Mouse (Mus musculus) midbrain, embryonic 13.5 days (tissue): ENCODE measurements at regions not wholly inside any gene's neighbourhood (a gene's known extent, or its start where the extent isn't known, plus 50 kb on each side); places are given as distances from the start of the nearest gene placed in this dataset.

ENCODE experiments used
- ATAC-seq: fragments of 200-750 bp; cut with Nextera tagmentation; 2 replicates; pipeline ENCODE4 v1.8.0; 2017; ENCODE audit warnings: mild to moderate bottlenecking, moderate TSS enrichment, moderate library complexity
- H3K27ac ChIP-seq: fragments of 300-500 bp; sonication (generic); 2 replicates; pipeline ENCODE4 v1.5.1; 2015; ENCODE audit warnings: inconsistent platforms, mild to moderate bottlenecking, moderate library complexity
- H3K27me3 ChIP-seq: fragments of 300-500 bp; sonication (generic); 2 replicates; pipeline ENCODE4 v1.6.1; 2015; ENCODE audit warnings: mild to moderate bottlenecking, inconsistent platforms
- H3K36me3 ChIP-seq: fragments of 300-500 bp; sonication (generic); 2 replicates; pipeline ENCODE4 v1.6.1; 2015; ENCODE audit warnings: mild to moderate bottlenecking, inconsistent platforms
- H3K4me1 ChIP-seq: fragments of 300-500 bp; sonication (generic); replicated peaks from 2 replicates; pipeline ENCODE4 v1.6.1; 2015; ENCODE audit warnings: inconsistent platforms
- H3K4me2 ChIP-seq: fragments of 300-500 bp; sonication (generic); replicated peaks from 2 replicates; pipeline ENCODE4 v1.6.1; 2015; ENCODE audit warnings: moderate library complexity, mild to moderate bottlenecking, inconsistent platforms
- H3K4me3 ChIP-seq: fragments of 300-500 bp; sonication (generic); replicated peaks from 2 replicates; pipeline ENCODE4 v1.5.1; 2015; ENCODE audit warnings: mild to moderate bottlenecking, inconsistent platforms
- H3K9ac ChIP-seq: fragments of 300-500 bp; sonication (generic); replicated peaks from 2 replicates; pipeline ENCODE4 v1.6.1; 2015; ENCODE audit warnings: mild to moderate bottlenecking, inconsistent platforms
- H3K9me3 ChIP-seq: fragments of 300-500 bp; sonication (generic); 2 replicates; pipeline ENCODE4 v1.6.1; 2016; ENCODE audit warnings: mild to moderate bottlenecking, inconsistent platforms
- WGBS: fragments of 180-500 bp; shearing (Covaris S2); methylation state at CpG from one replicate; pipeline ENCODE4 v1.1.7; 2015; 5-methylcytosine and 5-hydroxymethylcytosine counted together

DNA sequence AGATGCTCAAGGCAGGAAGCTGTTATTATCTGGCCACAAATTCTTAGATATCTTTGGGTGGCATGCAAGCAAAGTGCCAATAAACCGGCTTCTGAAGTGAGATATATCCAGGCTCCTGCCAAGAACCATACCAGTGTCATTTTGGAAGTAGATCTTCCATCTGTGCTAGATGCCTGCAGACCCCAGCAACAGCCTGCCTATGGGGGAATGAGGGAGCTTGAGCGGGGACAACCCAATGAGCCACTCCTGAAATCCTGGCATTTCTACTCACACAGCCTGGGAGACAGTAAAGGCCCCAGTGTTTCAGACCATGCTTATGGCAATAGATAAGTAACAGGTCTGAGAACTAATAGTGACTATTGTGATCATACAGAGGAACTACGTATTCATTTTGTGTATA, 109.3 kb upstream of the Smad1 start:
- WGBS, result 96% methylated on average over 3 of the region's 3 CpGs
- Histone ChIP-seq H3K4me1 (no peaks in the 10 kb centered on the region), H3K27ac (no peak overlapping the region), H3K4me3 (no peak overlapping the region), H3K9me3 (no peaks in the 10 kb centered on the region; the same call in 1 of the 2 replicates), H3K27me3 (no peaks in the 10 kb centered on the region), H3K9ac (no peak overlapping the region), H3K36me3 (no peaks in the 10 kb centered on the region), H3K4me2 (no peak overlapping the region)
- ATAC-seq, result no peak

DNA sequence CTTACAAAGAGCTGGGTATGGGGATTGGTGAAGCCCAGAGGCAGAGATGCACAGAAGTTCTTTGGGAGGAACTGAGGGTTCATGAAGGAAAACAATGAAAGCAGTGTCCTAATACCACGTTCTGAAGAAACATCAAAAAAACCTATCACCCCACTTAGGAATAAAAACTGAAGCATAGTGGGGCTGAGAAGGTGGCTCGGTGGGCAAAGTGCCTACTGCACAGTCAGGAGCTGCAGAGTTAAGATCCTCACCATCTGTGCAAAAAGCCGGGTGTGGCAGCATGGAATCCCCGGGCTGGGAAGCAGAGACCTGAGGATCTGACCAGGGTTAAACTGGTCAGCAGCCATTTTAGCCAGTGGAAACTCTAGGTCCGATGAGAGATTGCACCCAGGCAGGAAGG, 106.1 kb upstream of the Smad1 start:
- no peaks in the 10 kb centered on the region for H3K9me3 ChIP-seq
- H3K9ac ChIP-seq, result no peak overlapping the region
- H3K27ac ChIP-seq, result no peak overlapping the region
- H3K27me3 ChIP-seq, result no peaks in the 10 kb centered on the region
- no peaks in the 10 kb centered on the region for H3K4me1 ChIP-seq
- no peak for ATAC-seq
- H3K4me3 ChIP-seq, result no peak overlapping the region
- H3K4me2 ChIP-seq, result no peak overlapping the region
- no peaks in the 10 kb centered on the region for H3K36me3 ChIP-seq
- 78% methylated on average over 5 of the region's 5 CpGs for WGBS

DNA sequence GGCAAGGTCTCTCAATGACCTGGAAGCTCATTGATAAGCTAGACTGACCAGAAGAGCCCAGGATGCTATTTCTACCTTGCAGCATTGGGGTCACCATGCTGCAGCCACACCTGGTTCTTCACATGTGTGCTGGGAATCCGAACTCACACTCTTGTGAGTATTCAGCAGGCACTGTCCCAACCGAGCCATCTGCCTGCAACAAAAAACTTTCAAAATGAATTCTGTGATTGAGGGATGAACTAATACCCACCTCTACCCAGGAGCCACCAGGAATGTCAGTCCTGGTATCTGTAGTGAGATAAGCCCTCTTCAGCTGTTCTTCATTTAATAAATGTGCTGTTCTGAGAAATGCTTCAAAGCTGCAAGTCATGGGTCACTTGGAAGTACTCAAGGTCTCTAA, 104.6 kb upstream of the Smad1 start:
- no peaks in the 10 kb centered on the region for H3K9me3 ChIP-seq
- WGBS, result 90% methylated on average over 2 of the region's 2 CpGs
- H3K36me3 ChIP-seq, result no peaks in the 10 kb centered on the region
- no peaks in the 10 kb centered on the region for H3K27me3 ChIP-seq
- no peaks in the 10 kb centered on the region for H3K4me1 ChIP-seq
- no peak overlapping the region for H3K27ac ChIP-seq
- H3K4me2 ChIP-seq, result no peak overlapping the region
- no peak for ATAC-seq
- H3K9ac ChIP-seq, result no peak overlapping the region
- no peak overlapping the region for H3K4me3 ChIP-seq

DNA sequence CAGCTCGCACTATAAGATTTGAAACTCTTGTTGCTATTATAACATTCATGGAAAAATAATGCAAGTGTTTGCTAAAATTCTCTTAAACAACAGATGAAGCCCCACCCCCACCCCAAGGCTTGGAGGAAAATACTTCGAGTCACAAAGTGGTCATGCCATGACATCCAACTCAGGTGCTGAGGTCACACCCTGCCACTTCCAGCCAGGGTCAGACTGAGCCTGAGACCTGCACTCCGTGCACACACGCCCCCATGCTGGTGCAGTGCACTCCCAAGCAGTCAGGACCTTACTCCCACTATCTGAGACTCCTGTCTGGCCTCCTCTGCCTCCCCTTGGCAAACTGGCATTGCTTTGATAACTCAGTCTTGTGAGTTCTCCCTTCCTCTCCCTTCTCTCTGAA, 102.7 kb upstream of the Smad1 start:
- Histone ChIP-seq H3K27ac (no peak overlapping the region), H3K4me2 (no peak overlapping the region), H3K36me3 (no peaks in the 10 kb centered on the region), H3K4me3 (no peak overlapping the region), H3K9me3 (no peaks in the 10 kb centered on the region), H3K9ac (no peak overlapping the region), H3K27me3 (no peaks in the 10 kb centered on the region), H3K4me1 (peaks cover 4% of the 10 kb centered on the region; the same call in 1 of the 2 replicates)
- 79% methylated on average over 4 of the region's 4 CpGs for WGBS
- no peak for ATAC-seq

DNA sequence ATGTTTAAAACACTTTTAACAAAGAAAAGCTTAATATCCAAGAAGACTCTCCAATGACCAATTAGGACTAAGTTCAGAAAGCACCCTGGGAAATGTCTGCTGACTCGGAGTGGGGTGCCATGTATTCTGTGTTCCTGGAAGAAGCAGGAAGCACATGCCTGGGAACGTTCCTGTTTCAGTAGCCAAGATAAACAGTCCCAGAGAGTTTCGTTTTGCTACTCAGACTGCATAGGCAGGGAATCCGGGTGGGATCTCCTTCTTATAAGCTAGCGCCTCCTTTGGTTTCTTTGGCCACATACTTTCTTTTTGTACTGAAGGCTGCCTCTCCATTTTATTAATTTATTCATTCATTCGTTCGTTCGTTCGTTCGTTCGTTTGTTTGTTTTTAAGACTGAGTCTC, 101.9 kb upstream of the Smad1 start:
- Histone ChIP-seq H3K27me3 (no peaks in the 10 kb centered on the region), H3K4me1 (peaks cover 4% of the 10 kb centered on the region; the same call in 1 of the 2 replicates), H3K27ac (no peak overlapping the region), H3K9me3 (no peaks in the 10 kb centered on the region), H3K36me3 (no peaks in the 10 kb centered on the region), H3K4me3 (no peak overlapping the region), H3K9ac (no peak overlapping the region), H3K4me2 (no peak overlapping the region)
- no peak for ATAC-seq
- 90% methylated on average over 11 of the region's 11 CpGs for WGBS

DNA sequence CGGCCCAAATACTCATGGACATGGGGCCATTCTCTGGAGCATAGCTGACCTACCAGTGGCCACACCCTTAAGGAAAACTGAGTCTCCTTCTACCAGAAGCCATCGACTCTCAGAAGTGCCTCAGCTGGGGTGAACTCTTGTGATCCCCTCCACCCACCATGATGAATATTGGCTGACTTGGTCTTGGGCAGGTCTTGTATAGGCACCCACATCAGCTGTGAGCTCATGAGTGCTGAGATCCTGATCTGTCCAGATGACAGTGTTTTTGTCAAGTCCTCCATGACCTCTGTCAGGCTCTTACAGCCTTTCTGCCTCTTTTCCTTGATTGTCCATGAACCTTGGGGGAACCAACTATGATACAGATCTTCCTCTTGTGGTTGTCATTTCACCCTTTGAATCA, 99.9 kb upstream of the Smad1 start:
- no peak for ATAC-seq

DNA sequence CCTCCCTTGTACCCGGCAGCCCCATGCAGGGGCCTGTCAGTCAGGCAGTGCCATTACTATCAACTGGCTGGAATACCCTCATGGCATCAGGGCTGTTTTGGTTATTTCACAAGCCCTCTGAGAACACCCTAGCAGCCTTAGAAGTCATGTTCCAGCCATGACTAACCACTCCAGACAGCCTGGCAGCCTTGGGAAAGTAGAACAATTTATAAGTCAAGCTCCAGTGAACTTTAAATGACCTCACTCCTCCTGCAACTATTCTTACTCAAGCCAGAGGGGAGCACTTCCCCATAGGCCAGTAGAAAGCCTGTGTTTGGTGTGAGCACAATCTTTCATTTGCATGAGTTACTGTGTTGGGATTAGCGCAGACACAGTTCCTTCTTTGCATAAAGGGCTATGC, 99.3 kb upstream of the Smad1 start:
- Histone ChIP-seq H3K9me3 (no peaks in the 10 kb centered on the region), H3K9ac (no peak overlapping the region), H3K4me1 (peaks cover 4% of the 10 kb centered on the region; the same call in 1 of the 2 replicates), H3K36me3 (no peaks in the 10 kb centered on the region), H3K4me2 (no peak overlapping the region), H3K4me3 (no peak overlapping the region), H3K27me3 (no peaks in the 10 kb centered on the region), H3K27ac (no peak overlapping the region)
- ATAC-seq, result no peak
- WGBS, result 57% methylated on average over 2 of the region's 2 CpGs

More for the DNA sequence above, 99.9 kb upstream of the Smad1 start:
- no peaks in the 10 kb centered on the region for H3K9me3 ChIP-seq
- no peak overlapping the region for H3K9ac ChIP-seq
- H3K4me2 ChIP-seq, result no peak overlapping the region
- H3K4me1 ChIP-seq, result peaks cover 4% of the 10 kb centered on the region; the same call in 1 of the 2 replicates
- no peak overlapping the region for H3K27ac ChIP-seq
- H3K27me3 ChIP-seq, result no peaks in the 10 kb centered on the region
- no peaks in the 10 kb centered on the region for H3K36me3 ChIP-seq
- 84% methylated on average over 2 of the region's 2 CpGs for WGBS
- no peak overlapping the region for H3K4me3 ChIP-seq

DNA sequence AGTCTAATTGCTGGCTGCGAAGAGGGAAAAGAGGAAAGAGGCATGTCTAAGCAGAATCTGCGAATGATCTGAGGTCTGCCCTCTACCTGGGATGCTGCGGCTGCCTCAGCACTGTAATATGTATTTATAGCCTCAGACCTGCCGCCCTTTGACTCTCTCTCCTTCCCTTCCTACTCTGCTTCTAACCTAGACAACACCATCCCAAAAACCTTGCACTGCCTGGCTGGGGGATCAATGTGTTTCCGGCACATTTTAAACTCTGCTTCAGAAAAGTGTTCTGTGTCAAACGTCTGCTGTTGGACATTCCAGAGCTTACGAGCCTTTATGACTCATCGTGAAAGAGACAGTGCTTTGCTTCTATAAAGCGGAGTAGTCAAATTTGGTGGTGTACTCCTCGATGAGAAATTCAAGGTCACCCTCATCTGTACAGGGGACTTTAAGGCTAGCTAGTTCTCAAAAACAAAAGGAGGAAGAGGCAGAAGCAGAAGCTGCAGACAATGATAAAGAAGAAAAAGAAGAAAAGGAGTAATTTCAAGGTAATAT, 91.9 kb upstream of the Smad1 start:
- ATAC-seq, result no peak
- H3K4me1 ChIP-seq, result peaks cover 4% of the 10 kb centered on the region; the same call in 1 of the 2 replicates
- 70% methylated on average over 10 of the region's 10 CpGs for WGBS
- no peaks in the 10 kb centered on the region for H3K9me3 ChIP-seq
- no peak overlapping the region for H3K27ac ChIP-seq
- H3K4me2 ChIP-seq, result no peak overlapping the region
- no peaks in the 10 kb centered on the region for H3K36me3 ChIP-seq
- no peak overlapping the region for H3K4me3 ChIP-seq
- no peaks in the 10 kb centered on the region for H3K27me3 ChIP-seq
- H3K9ac ChIP-seq, result no peak overlapping the region

DNA sequence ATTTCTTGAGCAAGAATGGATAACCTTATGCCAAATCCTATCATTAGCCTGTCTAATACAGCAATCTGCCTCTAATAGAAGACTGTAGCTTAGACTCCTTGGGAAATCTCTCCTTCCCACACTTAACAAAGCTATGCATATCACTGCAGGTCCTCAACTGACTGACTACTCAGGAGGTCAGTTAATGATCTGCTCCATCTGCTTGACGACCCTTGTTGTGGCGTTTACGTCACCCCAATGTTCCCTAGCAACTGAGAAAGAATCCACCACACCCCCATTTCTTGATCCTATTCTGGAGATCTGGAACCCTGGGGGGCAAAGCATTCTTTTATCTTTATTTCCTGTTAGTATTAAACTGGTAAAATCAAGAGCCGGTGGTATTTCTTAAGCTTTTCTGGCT, 91.4 kb upstream of the Smad1 start:
- Histone ChIP-seq H3K9ac (no peak overlapping the region), H3K4me2 (no peak overlapping the region), H3K27ac (no peak overlapping the region), H3K4me1 (peaks cover 4% of the 10 kb centered on the region; the same call in 1 of the 2 replicates), H3K4me3 (no peak overlapping the region), H3K9me3 (no peaks in the 10 kb centered on the region), H3K36me3 (no peaks in the 10 kb centered on the region), H3K27me3 (no peaks in the 10 kb centered on the region)
- WGBS, result 9% methylated on average over 4 of the region's 4 CpGs
- no peak for ATAC-seq

DNA sequence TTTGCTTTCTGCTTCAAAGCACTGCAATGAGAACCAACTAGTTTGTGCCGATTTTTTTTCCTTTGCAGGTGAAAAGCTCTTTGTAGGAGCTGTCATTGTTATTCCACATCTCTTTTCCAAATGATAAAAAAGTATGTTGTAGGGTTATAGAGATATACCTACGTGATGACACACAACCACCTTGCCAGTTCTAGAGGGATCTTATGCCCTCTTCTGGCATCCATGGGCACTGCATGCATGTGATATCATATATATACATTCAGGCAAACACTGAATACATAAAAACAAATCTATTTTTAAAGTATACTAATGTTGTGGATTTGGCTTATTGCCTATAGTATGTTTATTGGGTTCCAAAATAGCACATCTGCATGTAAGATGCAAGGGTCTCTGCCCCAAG, 89.5 kb upstream of the Smad1 start:
- no peak overlapping the region for H3K9ac ChIP-seq
- peaks cover 4% of the 10 kb centered on the region; the same call in 1 of the 2 replicates for H3K4me1 ChIP-seq
- H3K4me3 ChIP-seq, result no peak overlapping the region
- no peak for ATAC-seq
- H3K36me3 ChIP-seq, result no peaks in the 10 kb centered on the region
- no peaks in the 10 kb centered on the region for H3K9me3 ChIP-seq
- no peak overlapping the region for H3K27ac ChIP-seq
- no peak overlapping the region for H3K4me2 ChIP-seq
- WGBS, result 64% methylated on average over 2 of the region's 2 CpGs
- no peaks in the 10 kb centered on the region for H3K27me3 ChIP-seq

DNA sequence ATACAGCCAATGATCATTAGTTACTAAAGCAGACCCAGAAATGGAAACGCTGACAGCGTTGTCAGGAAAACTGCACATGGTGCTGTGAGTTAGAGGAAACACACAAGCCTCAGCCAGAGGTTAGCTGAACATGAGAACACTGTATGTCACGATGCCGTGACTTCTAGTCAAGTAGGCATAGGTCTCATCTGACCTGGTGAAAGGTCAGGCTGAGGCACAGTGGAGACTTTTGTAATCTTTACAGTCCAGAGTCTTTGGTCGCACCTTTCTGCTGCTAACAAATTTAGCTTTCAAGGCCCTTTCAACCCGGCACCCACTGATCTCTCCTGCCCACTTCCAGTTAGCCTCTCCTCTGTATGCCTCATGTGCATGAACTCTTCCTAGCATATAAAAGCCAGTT, 88.3 kb upstream of the Smad1 start:
- no peaks in the 10 kb centered on the region for H3K36me3 ChIP-seq
- WGBS, result 87% methylated on average over 6 of the region's 6 CpGs
- no peaks in the 10 kb centered on the region for H3K27me3 ChIP-seq
- H3K4me3 ChIP-seq, result no peak overlapping the region
- no peak for ATAC-seq
- no peak overlapping the region for H3K27ac ChIP-seq
- no peak overlapping the region for H3K4me2 ChIP-seq
- peaks cover 4% of the 10 kb centered on the region; the same call in 1 of the 2 replicates for H3K4me1 ChIP-seq
- no peaks in the 10 kb centered on the region for H3K9me3 ChIP-seq
- H3K9ac ChIP-seq, result no peak overlapping the region

DNA sequence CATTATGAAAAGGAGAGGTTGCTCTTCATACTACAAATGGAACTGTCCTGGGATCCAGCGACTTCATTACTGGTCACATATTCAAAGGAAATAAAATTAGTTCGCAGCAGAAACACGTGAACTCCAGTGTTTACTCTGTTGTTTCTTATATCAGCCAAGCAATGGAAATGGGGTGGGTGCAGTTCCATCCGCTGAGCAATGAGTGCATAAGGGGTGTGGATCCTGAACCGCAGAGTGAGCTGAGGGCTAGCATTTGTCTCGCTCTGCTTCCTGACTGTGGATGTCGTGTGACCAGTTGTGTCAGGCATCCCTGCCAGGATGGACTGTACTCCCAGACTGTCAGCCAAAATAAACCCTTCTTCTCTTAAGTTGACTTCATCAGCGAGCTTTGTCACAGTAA, 80.0 kb upstream of the Smad1 start:
- Histone ChIP-seq H3K9me3 (no peaks in the 10 kb centered on the region), H3K9ac (no peak overlapping the region), H3K27me3 (no peaks in the 10 kb centered on the region), H3K4me1 (no peaks in the 10 kb centered on the region; the same call in 1 of the 2 replicates), H3K36me3 (no peaks in the 10 kb centered on the region), H3K4me3 (no peak overlapping the region), H3K4me2 (no peak overlapping the region), H3K27ac (no peak overlapping the region)
- WGBS, result 93% methylated on average over 8 of the region's 8 CpGs
- ATAC-seq, result no peak

DNA sequence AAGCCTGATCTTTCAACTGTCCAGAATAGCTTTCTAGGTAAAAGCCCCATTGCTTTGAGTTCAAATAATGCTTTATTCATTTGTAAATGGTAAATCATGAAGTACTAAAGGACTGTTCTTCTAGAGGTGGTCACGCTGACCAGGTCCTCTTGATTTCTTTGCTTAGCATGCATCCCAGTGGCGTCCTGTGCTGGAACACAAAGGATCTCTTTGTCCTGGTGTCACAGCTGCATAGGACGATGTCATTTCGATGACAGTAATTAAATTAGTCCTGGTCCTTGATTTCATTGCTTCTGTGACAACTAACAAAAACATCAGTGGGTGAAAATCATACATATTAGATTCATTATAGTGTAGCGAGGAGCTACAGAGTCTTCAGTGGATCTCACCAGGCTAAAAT, 76.7 kb upstream of the Smad1 start:
- no peak overlapping the region for H3K4me3 ChIP-seq
- H3K4me2 ChIP-seq, result no peak overlapping the region
- no peaks in the 10 kb centered on the region for H3K9me3 ChIP-seq
- no peak overlapping the region for H3K27ac ChIP-seq
- no peaks in the 10 kb centered on the region; the same call in 1 of the 2 replicates for H3K4me1 ChIP-seq
- WGBS, result 47% methylated on average over 5 of the region's 5 CpGs
- no peaks in the 10 kb centered on the region for H3K36me3 ChIP-seq
- no peak for ATAC-seq
- no peak overlapping the region for H3K9ac ChIP-seq
- H3K27me3 ChIP-seq, result no peaks in the 10 kb centered on the region
